Mouse (Mus musculus): ENCODE measurements around the gene Efhd2.

Efhd2 gene

GRCm38 (mm10) chr4:141874601-141875460 is at the start of gene Efhd2:
Gene Efhd2 (minus strand): TSS chr4:141874920.
- peak; percentile 83 for DNase-seq

GRCm38 (mm10) chr4:141923961-141924360 is 49.2 kb upstream of the Efhd2 start:
- no peak for DNase-seq

GRCm38 (mm10) chr4:141920391-141920790 is 45.7 kb upstream of the Efhd2 start:
- DNase-seq = no peak

- DNase-seq = no peak
These were observed 43.2 kb upstream of the Efhd2 start for GRCm38 (mm10) chr4:141917735-141918419.

- no peak for DNase-seq
These were observed 39.3 kb upstream of the Efhd2 start for GRCm38 (mm10) chr4:141914040-141914439.

GRCm38 (mm10) chr4:141913201-141913993 is 38.7 kb upstream of the Efhd2 start:
- DNase-seq = no peak

- DNase-seq = no peak
These were observed 30.0 kb upstream of the Efhd2 start for GRCm38 (mm10) chr4:141904710-141905109.

GRCm38 (mm10) chr4:141902479-141902858 is 27.7 kb upstream of the Efhd2 start:
- DNase-seq = no peak

- no peak for DNase-seq
These were observed 27.2 kb upstream of the Efhd2 start for GRCm38 (mm10) chr4:141901711-141902478.

- DNase-seq = no peak
These were observed 25.7 kb upstream of the Efhd2 start for GRCm38 (mm10) chr4:141900421-141900820.

GRCm38 (mm10) chr4:141899936-141900335 is 25.2 kb upstream of the Efhd2 start:
- peak; percentile 24 for DNase-seq

- no peak for DNase-seq
These were observed 24.2 kb upstream of the Efhd2 start for GRCm38 (mm10) chr4:141898905-141899304.

- DNase-seq = no peak
These were observed 23.1 kb upstream of the Efhd2 start for GRCm38 (mm10) chr4:141897838-141898237.

- peak; percentile 31 for DNase-seq
These were observed 22.5 kb upstream of the Efhd2 start for GRCm38 (mm10) chr4:141897225-141897624.

GRCm38 (mm10) chr4:141895772-141896171 is 21.1 kb upstream of the Efhd2 start:
- DNase-seq = peak; percentile 60

GRCm38 (mm10) chr4:141893157-141893784 is 18.6 kb upstream of the Efhd2 start:
- DNase-seq = no peak

GRCm38 (mm10) chr4:141886385-141886968 is 11.8 kb upstream of the Efhd2 start:
- DNase-seq = no peak

- peak; percentile 85 for DNase-seq
These were observed 10.7 kb upstream of the Efhd2 start for GRCm38 (mm10) chr4:141885451-141885850.

GRCm38 (mm10) chr4:141882858-141883257 is 8.1 kb upstream of the Efhd2 start:
- DNase-seq = no peak

GRCm38 (mm10) chr4:141881950-141882349 is 7.2 kb upstream of the Efhd2 start:
- no peak for DNase-seq

- no peak for DNase-seq
These were observed 6.7 kb upstream of the Efhd2 start for GRCm38 (mm10) chr4:141881289-141881914.

Data from right cerebral cortex, adult 18-20 months (tissue).